ENCODE assay signal across 14 mouse cellular contexts in genomic region chr11:54996176-54996575, GRCm38 (mm10). TPM values are rescaled to one million over a fixed set of nuclear protein-coding genes. Genes with fewer than 3 reads are reported as not detected.
A peak's percentile ranks its signal among the peaks of the same experiment; 100 is the strongest.
DNase-seq lines count a peak whose midpoint lies in the region; ATAC-seq lines count a peak whose summit lies in the region.
"Had no signal": no experiment of that assay in that cellular context is flagged by ENCODE, and none has a peak within 500 bp of the region (broad histone marks: within the 10 kb centered on the region; RNA-seq: fewer than 3 reads in every experiment).

No protein-coding gene starts in this region.

- 0 out of 2 replicates have a peak, but pooled peaks cover 3% of the 10 kb centered on the region for H3K4me1 ChIP-seq in embryonic facial prominence, embryonic 15.5 days
- peaks cover 18% of the 10 kb centered on the region for H3K4me1 ChIP-seq in embryonic facial prominence, embryonic 10.5 days
- no peaks in the 10 kb centered on the region for H3K4me1 ChIP-seq in hindbrain, embryonic 16.5 days (ENCODE audit: control insufficient read depth, insufficient read depth, low read depth, low read length)
- peaks cover 3% of the 10 kb centered on the region for H3K4me1 ChIP-seq in hindbrain, embryonic 10.5 days (replicated peaks)
- H3K4me1 ChIP-seq: hindbrain, embryonic 12.5 days; neural tube, embryonic 13.5 days had no signal

- H3K27ac ChIP-seq in embryonic facial prominence, embryonic 15.5 days (replicated peaks), result no peak overlapping the region
- H3K27ac ChIP-seq in embryonic facial prominence, embryonic 10.5 days (replicated peaks), result no peak overlapping the region
- no peak overlapping the region for H3K27ac ChIP-seq in hindbrain, embryonic 16.5 days (ENCODE audit: low read depth, low read length)
- no peak overlapping the region for H3K27ac ChIP-seq in hindbrain, embryonic 10.5 days
- H3K27ac ChIP-seq: hindbrain, embryonic 12.5 days; kidney, postnatal 0 days; midbrain, embryonic 10.5 days; neural tube, embryonic 13.5 days had no signal

- ATAC-seq in embryonic facial prominence, embryonic 15.5 days (ENCODE audit: insufficient number of reproducible peaks, low FRiP score, low TSS enrichment, low read depth), result peak; percentile 26; the same call in 1 of the 2 replicates
- no peak for ATAC-seq in hindbrain, embryonic 16.5 days

- 60% methylated on average over 7 of the region's 7 CpGs for WGBS in embryonic facial prominence, embryonic 15.5 days
- WGBS in embryonic facial prominence, embryonic 10.5 days, result 72% methylated on average over 7 of the region's 7 CpGs
- WGBS in hindbrain, embryonic 16.5 days, result 54% methylated on average over 7 of the region's 7 CpGs
- WGBS in hindbrain, embryonic 10.5 days, result 66% methylated on average over 7 of the region's 7 CpGs

- no peak for DNase-seq in embryonic facial prominence, embryonic 10.5 days (ENCODE audit: low spot score)
- no peak for DNase-seq in hindbrain, embryonic 10.5 days (ENCODE audit: low spot score)
- DNase-seq in right cerebral cortex, postnatal 4 days, result peak; percentile 28
- DNase-seq in right cerebral cortex, postnatal 14 days, result no peak
- DNase-seq in thymus, postnatal 4 days, result no peak
- DNase-seq in kidney, postnatal 4 days, result no peak
- DNase-seq: kidney, adult 11 months; lung, adult 18-20 months had no signal

- no peak overlapping the region for H3K4me3 ChIP-seq in embryonic facial prominence, embryonic 15.5 days (replicated peaks)
- no peak overlapping the region for H3K4me3 ChIP-seq in embryonic facial prominence, embryonic 10.5 days
- no peak overlapping the region for H3K4me3 ChIP-seq in hindbrain, embryonic 16.5 days (ENCODE audit: low read length)
- H3K4me3 ChIP-seq in hindbrain, embryonic 10.5 days, result no peak overlapping the region
- H3K4me3 ChIP-seq: hindbrain, embryonic 12.5 days; midbrain, embryonic 10.5 days; neural tube, embryonic 13.5 days had no signal

- H3K4me2 ChIP-seq in embryonic facial prominence, embryonic 15.5 days (replicated peaks), result no peak overlapping the region
- H3K4me2 ChIP-seq in hindbrain, embryonic 16.5 days (ENCODE audit: low read length), result no peak overlapping the region
- H3K4me2 ChIP-seq: hindbrain, embryonic 12.5 days; neural tube, embryonic 13.5 days had no signal

- H3K36me3 ChIP-seq in embryonic facial prominence, embryonic 15.5 days, result peaks cover 87% of the 10 kb centered on the region
- H3K36me3 ChIP-seq in embryonic facial prominence, embryonic 10.5 days (replicated peaks), result peaks cover 46% of the 10 kb centered on the region
- peaks cover 6% of the 10 kb centered on the region for H3K36me3 ChIP-seq in hindbrain, embryonic 16.5 days (ENCODE audit: control insufficient read depth, insufficient read depth, low read length)
- H3K36me3 ChIP-seq in hindbrain, embryonic 10.5 days, result peaks cover 13% of the 10 kb centered on the region

- 0 out of 2 replicates have a peak, but pooled peaks cover 3% of the 10 kb centered on the region for H3K9me3 ChIP-seq in embryonic facial prominence, embryonic 15.5 days (replicated peaks)
- H3K9me3 ChIP-seq in embryonic facial prominence, embryonic 10.5 days, result peaks cover 6% of the 10 kb centered on the region
- no peaks in the 10 kb centered on the region; the same call in 1 of the 2 replicates for H3K9me3 ChIP-seq in hindbrain, embryonic 16.5 days (ENCODE audit: control insufficient read depth, low read length)
- peaks cover 4% of the 10 kb centered on the region; the same call in 1 of the 2 replicates for H3K9me3 ChIP-seq in hindbrain, embryonic 10.5 days
- H3K9me3 ChIP-seq: hindbrain, embryonic 12.5 days; neural tube, embryonic 13.5 days had no signal

- no peaks in the 10 kb centered on the region for H3K27me3 ChIP-seq in embryonic facial prominence, embryonic 15.5 days
- H3K27me3 ChIP-seq in embryonic facial prominence, embryonic 10.5 days (replicated peaks; ENCODE audit: low read depth, poor library complexity, severe bottlenecking), result 0 out of 2 replicates have a peak, but pooled peaks cover 6% of the 10 kb centered on the region
- H3K27me3 ChIP-seq in hindbrain, embryonic 16.5 days (replicated peaks; ENCODE audit: control insufficient read depth, insufficient read depth, low read length), result no peaks in the 10 kb centered on the region
- no peaks in the 10 kb centered on the region for H3K27me3 ChIP-seq in hindbrain, embryonic 10.5 days (ENCODE audit: insufficient read depth, poor library complexity, severe bottlenecking)
- H3K27me3 ChIP-seq: hindbrain, embryonic 12.5 days had no signal

- H3K9ac ChIP-seq in embryonic facial prominence, embryonic 15.5 days, result no peak overlapping the region
- H3K9ac ChIP-seq in hindbrain, embryonic 16.5 days (ENCODE audit: low read depth, low read length), result 0 out of 2 replicates have a peak overlapping the region, but pooled peaks have one; percentile 17
- H3K9ac ChIP-seq: hindbrain, embryonic 12.5 days; neural tube, embryonic 13.5 days had no signal

RNA-seq across cellular contexts. Expression of gene Tnip1, which starts 33.5 kb away (rescaled TPM):
- polyA plus RNA-seq in embryonic facial prominence, embryonic 15.5 days (2015; fragmentation: Nextera tagmentation; extraction: Ambion mirVana), result 23.0 and 24.5 TPM in 2 replicates
- polyA plus RNA-seq in embryonic facial prominence, embryonic 10.5 days (2016; fragmentation: Nextera tagmentation; extraction: Ambion mirVana), result 11.7 and 11.9 TPM in 2 replicates
- polyA plus RNA-seq in hindbrain, embryonic 16.5 days (2015; fragmentation: Nextera tagmentation; extraction: Ambion mirVana), result 19.6 and 20.4 TPM in 2 replicates
- 14.2 and 14.7 TPM in 2 replicates for polyA plus RNA-seq in hindbrain, embryonic 10.5 days (2016; fragmentation: Nextera tagmentation; extraction: Ambion mirVana)

RNA-seq across cellular contexts. Expression of gene Anxa6, which starts 37.1 kb away (rescaled TPM):
- 355 and 382 TPM in 2 replicates for polyA plus RNA-seq in embryonic facial prominence, embryonic 15.5 days (2015; fragmentation: Nextera tagmentation; extraction: Ambion mirVana)
- polyA plus RNA-seq in embryonic facial prominence, embryonic 10.5 days (2016; fragmentation: Nextera tagmentation; extraction: Ambion mirVana), result 56.5 and 66.7 TPM in 2 replicates
- polyA plus RNA-seq in hindbrain, embryonic 16.5 days (2015; fragmentation: Nextera tagmentation; extraction: Ambion mirVana), result 72.4 and 84.0 TPM in 2 replicates
- 61.0 and 68.8 TPM in 2 replicates for polyA plus RNA-seq in hindbrain, embryonic 10.5 days (2016; fragmentation: Nextera tagmentation; extraction: Ambion mirVana)
